Mouse (Mus musculus) forebrain, embryonic 16.5 days (tissue): Measurements from ENCODE around the gene Ccdc85b. TPM values are rescaled to one million over a fixed set of nuclear protein-coding genes. Genes with fewer than 3 reads are reported as not detected.
A peak's percentile ranks its signal among the peaks of the same experiment; 100 is the strongest.

Experiments used
- ATAC-seq: fragments of 200-750 bp; cut with Nextera tagmentation; 2 replicates; pipeline ENCODE4 v1.8.0; 2017; ENCODE audit warnings: mild to moderate bottlenecking, moderate library complexity
- H3K27ac ChIP-seq: fragments of 300-500 bp; sonication (generic); 2 replicates; pipeline ENCODE4 v1.5.1; 2014; ENCODE audit warnings: low read length, control low read depth
- H3K27me3 ChIP-seq: fragments of 300-500 bp; sonication (generic); replicated peaks from 2 replicates; pipeline ENCODE4 v1.6.1; 2014; ENCODE audit warnings: low read length; ENCODE audit not compliant: control insufficient read depth, insufficient read depth
- H3K36me3 ChIP-seq: fragments of 300-500 bp; sonication (generic); 2 replicates; pipeline ENCODE4 v1.6.1; 2014; ENCODE audit not compliant: control insufficient read depth, insufficient read depth
- H3K4me1 ChIP-seq: fragments of 300-500 bp; sonication (generic); replicated peaks from 2 replicates; pipeline ENCODE4 v1.6.1; 2014; ENCODE audit warnings: low read length; ENCODE audit not compliant: control insufficient read depth, insufficient read depth
- H3K4me2 ChIP-seq: fragments of 300-500 bp; sonication (generic); 2 replicates; pipeline ENCODE4 v1.6.1; 2014; ENCODE audit warnings: mild to moderate bottlenecking, low read length, control low read depth
- H3K4me3 ChIP-seq: fragments of 300-500 bp; sonication (generic); replicated peaks from 2 replicates; pipeline ENCODE4 v1.5.1; 2014; ENCODE audit warnings: mild to moderate bottlenecking, low read length, control low read depth
- H3K9ac ChIP-seq: fragments of 300-500 bp; sonication (generic); replicated peaks from 2 replicates; pipeline ENCODE4 v1.6.1; 2014; ENCODE audit warnings: low read depth, low read length, control low read depth
- H3K9me3 ChIP-seq: fragments of 300-500 bp; sonication (generic); 2 replicates; pipeline ENCODE4 v1.6.1; 2016; ENCODE audit warnings: low read length; ENCODE audit not compliant: control insufficient read depth
- WGBS: fragments of 180-500 bp; shearing (Covaris S2); extraction: QIAGEN DNeasy Blood & Tissue Kit; methylation state at CpG from one replicate; pipeline ENCODE4 v1.1.7; 2014; 5-methylcytosine and 5-hydroxymethylcytosine counted together
- polyA plus RNA-seq: library from polyadenylated mRNA; unstranded; fragments of >200 nt; fragmentation: Nextera tagmentation; extraction: Ambion mirVana; gene quantifications from 2 replicates; pipeline ENCODE4 v1.2.1, GENCODE M21; 2015

Ccdc85b gene
- polyA plus RNA-seq, 1 experiment from 2014 or later = 8.8 TPM

GRCm38 (mm10) chr19:5448354-5449150, 9.1 kb downstream of the Ccdc85b start:
- Histone ChIP-seq H3K27me3 (peaks cover 39% of the 10 kb centered on the region), H3K4me2 (peak overlapping the region; percentile 96), H3K27ac (no peak overlapping the region), H3K4me3 (peak overlapping the region; percentile 59), H3K4me1 (peaks cover 16% of the 10 kb centered on the region), H3K36me3 (no peaks in the 10 kb centered on the region), H3K9ac (no peak overlapping the region), H3K9me3 (no peaks in the 10 kb centered on the region)
- 8% methylated on average over 36 of the region's 36 CpGs for WGBS
- no peak for ATAC-seq

DNA sequence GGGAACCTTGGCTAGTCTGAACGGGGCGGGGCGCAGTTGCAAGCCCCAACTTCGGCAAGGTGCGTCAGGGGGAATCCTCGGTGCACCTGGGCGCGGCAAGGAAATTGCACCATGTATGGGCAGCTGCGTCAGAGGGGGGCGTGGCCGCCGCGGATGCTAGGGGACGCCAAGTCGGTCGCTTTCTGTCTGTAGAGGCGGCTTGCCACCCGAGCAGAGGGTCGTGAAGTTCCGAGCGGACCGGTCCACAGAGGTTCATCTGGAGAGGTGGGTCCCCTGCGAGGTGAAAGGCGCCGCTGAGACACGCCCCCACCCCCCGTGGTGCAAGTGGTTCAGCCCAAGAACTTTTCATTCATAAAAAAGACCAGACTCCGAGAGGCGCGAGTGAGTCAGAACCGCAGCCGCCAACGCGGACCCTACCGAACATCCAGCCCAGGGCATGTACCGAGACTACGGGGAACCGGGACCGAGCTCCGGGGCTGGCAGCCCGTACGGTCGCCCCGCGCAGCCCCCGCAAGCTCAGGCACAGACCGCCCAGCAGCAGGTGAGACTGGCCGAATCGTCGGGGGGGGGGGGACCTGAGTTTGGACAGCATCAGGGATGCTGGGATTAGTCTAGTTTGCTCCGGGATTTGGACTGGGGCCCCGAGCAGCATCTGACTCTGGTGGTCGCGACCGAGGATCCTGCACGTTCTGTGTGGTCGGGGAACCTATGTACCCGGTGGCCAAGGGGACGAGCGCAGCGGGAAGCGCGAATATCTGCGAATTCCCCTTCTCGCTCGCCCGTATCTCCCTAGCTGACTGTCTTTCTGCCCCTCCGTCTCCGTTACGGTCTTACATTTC, 10.0 kb downstream of the Ccdc85b start, which contains the start of gene Fosl1:
Gene Fosl1, plus strand, starts transcription at position 33 of the 839 bp plus-strand sequence.
- Histone ChIP-seq H3K36me3 (no peaks in the 10 kb centered on the region), H3K4me1 (peaks cover 16% of the 10 kb centered on the region), H3K4me3 (peak within 1 kb of the TSS; percentile 59), H3K27me3 (peaks cover 39% of the 10 kb centered on the region), H3K4me2 (peak within 1 kb of the TSS; percentile 96), H3K27ac (no peak within 1 kb of the TSS), H3K9me3 (no peaks in the 10 kb centered on the region), H3K9ac (peak within 1 kb of the TSS; percentile 47)
- under 1% methylated on average over 70 of the region's 70 CpGs for WGBS
- ATAC-seq = peak; percentile 77

GRCm38 (mm10) chr19:5445747-5446146, 11.9 kb downstream of the Ccdc85b start:
- H3K27ac ChIP-seq = no peak overlapping the region
- no peaks in the 10 kb centered on the region for H3K36me3 ChIP-seq
- peaks cover 39% of the 10 kb centered on the region for H3K27me3 ChIP-seq
- peaks cover 16% of the 10 kb centered on the region for H3K4me1 ChIP-seq
- H3K9ac ChIP-seq = no peak overlapping the region
- no peak overlapping the region for H3K4me2 ChIP-seq
- 87% methylated on average over 5 of the region's 5 CpGs for WGBS
- no peaks in the 10 kb centered on the region for H3K9me3 ChIP-seq
- no peak for ATAC-seq
- no peak overlapping the region for H3K4me3 ChIP-seq

DNA sequence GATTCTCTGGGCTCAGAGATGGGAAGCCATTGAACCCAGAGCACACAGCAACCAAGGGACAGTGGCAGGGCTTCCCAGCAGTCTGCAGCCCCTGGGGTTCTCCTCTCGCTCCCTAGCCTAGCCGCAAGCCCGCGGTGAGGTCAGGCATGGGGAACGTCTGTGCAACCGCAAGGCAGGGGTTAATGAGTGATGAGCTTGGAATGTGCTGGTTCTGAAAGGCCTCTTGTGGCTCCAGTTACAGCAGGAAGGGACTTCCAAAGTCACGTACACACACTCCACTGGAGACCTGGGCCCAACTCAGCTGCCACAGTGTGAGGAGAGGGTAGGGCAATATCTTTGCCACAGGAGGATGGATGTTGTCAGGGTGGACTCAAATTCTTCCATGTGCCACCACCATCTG, 12.7 kb downstream of the Ccdc85b start:
- Histone ChIP-seq H3K4me3 (no peak overlapping the region), H3K4me1 (peaks cover 16% of the 10 kb centered on the region), H3K27me3 (peaks cover 34% of the 10 kb centered on the region), H3K4me2 (no peak overlapping the region), H3K36me3 (no peaks in the 10 kb centered on the region), H3K27ac (no peak overlapping the region), H3K9me3 (peaks cover 3% of the 10 kb centered on the region; the same call in 1 of the 2 replicates), H3K9ac (no peak overlapping the region)
- 46% methylated on average over 7 of the region's 7 CpGs for WGBS
- ATAC-seq = no peak

- ATAC-seq = no peak
- H3K4me1 ChIP-seq = peaks cover 16% of the 10 kb centered on the region
- peaks cover 29% of the 10 kb centered on the region for H3K27me3 ChIP-seq
- peaks cover 3% of the 10 kb centered on the region; the same call in 1 of the 2 replicates for H3K9me3 ChIP-seq
- H3K36me3 ChIP-seq = no peaks in the 10 kb centered on the region
- H3K4me3 ChIP-seq = no peak overlapping the region
- H3K9ac ChIP-seq = no peak overlapping the region
- H3K27ac ChIP-seq = no peak overlapping the region
- H3K4me2 ChIP-seq = no peak overlapping the region
- WGBS = 66% methylated on average over 9 of the region's 9 CpGs
Observed at GRCm38 (mm10) chr19:5444371-5444908, 13.3 kb downstream of the Ccdc85b start.

- H3K27ac ChIP-seq = no peak overlapping the region
- no peak overlapping the region for H3K4me2 ChIP-seq
- no peak overlapping the region for H3K4me3 ChIP-seq
- no peak overlapping the region for H3K9ac ChIP-seq
- H3K9me3 ChIP-seq = no peaks in the 10 kb centered on the region
- no peaks in the 10 kb centered on the region for H3K36me3 ChIP-seq
- peaks cover 5% of the 10 kb centered on the region; the same call in 1 of the 2 replicates for H3K4me1 ChIP-seq
- no peak for ATAC-seq
- 66% methylated on average over 7 of the region's 7 CpGs for WGBS
- no peaks in the 10 kb centered on the region for H3K27me3 ChIP-seq
Observed at GRCm38 (mm10) chr19:5433951-5434350, 23.7 kb downstream of the Ccdc85b start.

DNA sequence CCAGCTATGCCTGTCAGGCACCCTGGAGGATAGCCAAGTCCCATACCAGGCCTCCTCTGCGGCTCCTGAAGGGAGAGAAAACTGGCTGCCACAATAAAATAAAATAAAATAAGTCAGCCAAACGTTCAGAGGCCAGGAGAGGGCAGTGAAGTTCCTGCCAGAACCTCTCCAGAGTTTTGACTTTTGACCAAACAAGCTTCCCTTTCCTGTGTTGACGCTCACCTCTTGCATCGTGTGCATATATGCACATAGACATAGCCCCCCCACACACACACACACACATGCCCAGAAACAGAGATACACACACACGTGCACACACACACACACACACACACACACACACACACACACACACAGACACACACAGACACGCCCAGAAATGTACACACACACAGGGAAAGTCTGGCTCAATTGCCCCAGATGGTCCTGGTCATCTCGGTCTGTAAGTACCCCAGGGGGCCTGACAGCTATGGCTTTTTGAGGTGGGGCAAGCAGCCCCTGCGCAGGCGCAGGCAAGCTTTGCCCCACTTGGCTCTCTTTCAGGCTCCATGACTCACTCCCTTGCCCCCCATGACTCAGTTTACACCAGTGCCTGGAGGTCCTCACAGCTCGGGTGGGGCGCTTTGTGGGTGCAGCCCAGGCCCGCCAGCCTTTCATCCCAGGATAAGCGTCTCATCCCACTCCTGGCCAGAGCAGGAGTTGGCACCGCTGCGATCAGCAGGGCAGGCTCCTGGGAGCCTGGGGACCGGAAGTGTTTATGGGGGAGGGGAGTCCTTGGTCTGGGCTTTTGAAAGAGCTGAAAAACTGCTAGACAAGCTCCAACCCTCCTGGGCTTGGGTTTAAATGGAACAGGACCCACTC, 24.5 kb downstream of the Ccdc85b start:
- no peaks in the 10 kb centered on the region for H3K36me3 ChIP-seq
- 13% methylated on average over 16 of the region's 16 CpGs for WGBS
- H3K27ac ChIP-seq = no peak overlapping the region
- no peak for ATAC-seq
- H3K4me2 ChIP-seq = peak overlapping the region; percentile 41
- no peak overlapping the region for H3K4me3 ChIP-seq
- peaks cover 5% of the 10 kb centered on the region; the same call in 1 of the 2 replicates for H3K4me1 ChIP-seq
- H3K27me3 ChIP-seq = no peaks in the 10 kb centered on the region
- H3K9me3 ChIP-seq = no peaks in the 10 kb centered on the region
- peak overlapping the region; percentile 38; the same call in 1 of the 2 replicates for H3K9ac ChIP-seq

DNA sequence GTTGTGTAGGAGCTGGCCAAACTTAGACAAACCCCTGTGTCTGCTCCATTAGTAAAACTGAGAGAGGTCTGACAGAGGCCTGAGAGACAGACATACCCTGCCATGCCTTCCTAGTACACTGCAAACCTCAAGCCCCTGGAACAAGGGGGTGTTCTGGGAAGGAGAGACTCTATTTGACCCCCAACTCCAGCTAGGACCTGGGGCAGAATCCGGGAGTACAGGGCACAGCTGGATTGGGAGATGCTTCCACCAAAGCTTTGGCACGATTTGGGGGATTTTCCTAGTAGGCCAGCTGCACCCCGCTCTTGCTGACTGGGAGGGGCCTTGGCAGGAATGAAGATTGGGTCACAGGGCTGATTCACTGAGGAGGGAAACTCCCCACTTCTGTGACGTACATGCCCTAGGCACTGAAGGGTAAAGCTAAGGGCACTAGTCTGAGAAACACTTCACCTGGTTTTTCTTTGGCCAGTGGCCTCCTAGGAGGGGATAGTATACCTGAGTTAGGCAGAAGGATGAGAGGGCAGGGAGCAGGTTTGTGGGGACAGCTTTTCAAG, 25.7 kb downstream of the Ccdc85b start:
- Histone ChIP-seq H3K27me3 (no peaks in the 10 kb centered on the region), H3K36me3 (no peaks in the 10 kb centered on the region), H3K9me3 (no peaks in the 10 kb centered on the region), H3K4me2 (no peak overlapping the region), H3K9ac (no peak overlapping the region), H3K4me3 (no peak overlapping the region), H3K27ac (no peak overlapping the region), H3K4me1 (peaks cover 5% of the 10 kb centered on the region; the same call in 1 of the 2 replicates)
- 71% methylated on average over 4 of the region's 4 CpGs for WGBS
- ATAC-seq = no peak
